Mouse (Mus musculus) leukemia stem cell, adult 10-12 weeks (primary cell): ENCODE measurements around the gene Pde12. TPM values are rescaled to one million over a fixed set of nuclear protein-coding genes. Genes with fewer than 3 reads are reported as not detected.

Experiments
- polyA plus RNA-seq: library from polyadenylated mRNA; stranded (reverse); fragments of >175 nt; gene quantifications from 2 replicates; pipeline ENCODE4 v1.2.3, GENCODE M21; 2012; ENCODE audit warnings: low replicate concordance

Pde12 gene
- 11.3 and 17.6 TPM in 2 replicates for polyA plus RNA-seq

GRCm38 (mm10) chr14:26669292-26670073 lies at the start of gene Pde12:
Gene Pde12 (minus strand): TSS chr14:26669883.

DNA sequence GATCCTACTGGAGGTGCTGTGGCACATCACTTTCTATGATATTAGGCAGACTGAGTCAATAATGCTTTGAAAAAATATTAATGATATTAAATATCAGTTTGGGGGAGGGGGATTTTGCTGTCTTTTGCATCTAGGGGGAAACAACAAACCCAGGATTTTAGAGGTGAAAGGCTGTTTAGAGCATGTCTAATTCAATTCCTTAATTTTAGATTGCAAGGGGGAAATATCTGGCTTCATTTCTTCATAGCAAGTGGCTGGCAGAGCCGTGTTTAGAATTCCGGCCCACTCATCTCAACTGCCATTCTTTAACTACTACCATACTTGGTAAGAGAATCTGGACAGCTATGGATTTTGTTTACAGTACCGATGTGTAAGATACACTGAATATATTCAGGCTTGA lies 23.3 kb upstream of the Pde12 start, which contains the start of gene Dnah12:
Gene Dnah12, plus strand, starts transcription at position 301 of the 400 bp plus-strand sequence.

GRCm38 (mm10) chr14:26637851-26638707 lies 31.6 kb downstream of the Pde12 start, which contains the start of gene Arf4:
Gene Arf4 (plus strand): TSS chr14:26638074.

Other genes with a start within 250 kb of the Pde12 start
- gene Slmap, start 135.0 kb downstream of the Pde12 start, polyA plus RNA-seq, result 59.0 and 75.7 TPM in 2 replicates
- 4.8 and 5.1 TPM in 2 replicates for gene Dennd6a, start 96.0 kb downstream of the Pde12 start, polyA plus RNA-seq
- 149 and 176 TPM in 2 replicates for gene Arf4, start 31.8 kb downstream of the Pde12 start, polyA plus RNA-seq
- gene Dnah12, start 23.4 kb upstream of the Pde12 start, polyA plus RNA-seq, result not detected in 2 replicates
- not detected in 2 replicates for gene Asb14, start 224.7 kb upstream of the Pde12 start, polyA plus RNA-seq